23 mouse cellular contexts compared by ENCODE assay signal in the genomic region with DNA sequence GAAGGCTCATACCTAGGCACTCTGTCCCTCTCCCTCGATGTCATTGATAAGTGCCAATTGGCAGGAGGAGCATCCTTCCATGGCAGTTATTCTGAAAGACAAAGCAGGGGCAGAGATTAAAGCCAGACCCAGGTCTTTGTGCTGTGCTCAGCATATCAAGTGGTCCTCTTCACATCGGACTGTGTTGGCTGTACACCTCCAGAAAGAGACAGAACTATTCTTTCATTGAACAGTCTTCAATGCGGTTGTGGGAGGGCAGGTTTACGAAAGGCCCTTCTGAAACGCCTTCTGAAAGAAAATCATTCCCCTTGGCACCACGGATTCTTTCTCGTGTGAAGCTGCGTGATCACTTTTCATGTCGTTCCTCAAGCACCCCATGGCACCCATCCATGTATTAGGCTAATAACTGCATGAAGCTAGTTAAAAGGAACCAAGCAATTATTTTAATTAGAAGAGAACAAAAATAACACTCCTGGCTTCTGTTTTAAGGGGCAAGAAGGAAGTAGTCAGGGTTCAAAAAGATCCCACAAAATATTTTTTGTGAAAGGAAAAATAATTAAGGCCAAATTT. TPM values are rescaled to one million over a fixed set of nuclear protein-coding genes. Genes with fewer than 3 reads are reported as not detected.
DNase-seq lines count a peak whose midpoint lies in the region; ATAC-seq and TF ChIP-seq lines count a peak whose summit lies in the region.
"Had no signal": no experiment of that assay in that cellular context is flagged by ENCODE, and none has a peak within 500 bp of the region (broad histone marks: within the 10 kb centered on the region; RNA-seq: fewer than 3 reads in every experiment).

No protein-coding gene starts in this region.

- peak; percentile 63; the same call in 1 of the 2 replicates for ATAC-seq in forebrain, embryonic 12.5 days (ENCODE audit: low FRiP score)
- no peak for ATAC-seq in limb, embryonic 12.5 days (ENCODE audit: insufficient number of reproducible peaks, insufficient read depth, low FRiP score, low TSS enrichment, low read depth)
- ATAC-seq: intestine, postnatal 0 days had no signal

- TF ChIP-seq POLR2A in brain, embryonic 14.5 days (IDR thresholded peaks at IDR 0.05; ENCODE audit: borderline replicate concordance, extremely low read depth, insufficient read depth, insufficient read length, poor library complexity, severe bottlenecking): no peak

- H3K4me1 ChIP-seq in forebrain, embryonic 12.5 days: peaks cover 6% of the 10 kb centered on the region
- H3K4me1 ChIP-seq in forebrain, embryonic 10.5 days: no peaks in the 10 kb centered on the region; the same call in 1 of the 2 replicates
- peaks cover 8% of the 10 kb centered on the region for H3K4me1 ChIP-seq in limb, embryonic 12.5 days (replicated peaks)
- H3K4me1 ChIP-seq in limb, embryonic 10.5 days: no peaks in the 10 kb centered on the region
- H3K4me1 ChIP-seq: liver, embryonic 15.5 days; lung, embryonic 15.5 days had no signal

- no peak overlapping the region for H3K4me3 ChIP-seq in forebrain, embryonic 12.5 days (replicated peaks)
- no peak overlapping the region for H3K4me3 ChIP-seq in forebrain, embryonic 10.5 days
- H3K4me3 ChIP-seq in limb, embryonic 12.5 days (replicated peaks): no peak overlapping the region
- H3K4me3 ChIP-seq in limb, embryonic 10.5 days: no peak overlapping the region
- H3K4me3 ChIP-seq: heart, adult 2 months; liver, embryonic 15.5 days; lung, embryonic 15.5 days had no signal

- peaks cover 36% of the 10 kb centered on the region for H3K36me3 ChIP-seq in forebrain, embryonic 12.5 days (replicated peaks)
- H3K36me3 ChIP-seq in forebrain, embryonic 10.5 days (replicated peaks): peaks cover 59% of the 10 kb centered on the region
- H3K36me3 ChIP-seq in limb, embryonic 12.5 days: no peaks in the 10 kb centered on the region
- H3K36me3 ChIP-seq in limb, embryonic 10.5 days: no peaks in the 10 kb centered on the region
- H3K36me3 ChIP-seq: liver, embryonic 15.5 days; lung, embryonic 15.5 days had no signal

- DNase-seq in forebrain, embryonic 10.5 days (ENCODE audit: extremely low spot score, low spot score): no peak
- no peak for DNase-seq in limb, embryonic 10.5 days (ENCODE audit: low spot score)
- peak; percentile 94 for DNase-seq in brain, embryonic 14.5 days (ENCODE audit: low read depth)
- DNase-seq in layer of hippocampus, adult 9-11 months: peak; percentile 41
- DNase-seq in testis, postnatal 14 days (ENCODE audit: low spot score): no peak
- no peak for DNase-seq in kidney, postnatal 14 days
- DNase-seq: adrenal gland, postnatal 10 days; cerebellum, adult 9-10 months; gastrocnemius, postnatal 36 days; heart, adult 2 months; heart, postnatal 4 days; kidney, postnatal 36 days; liver; lung, postnatal 36 days; right cerebral cortex, postnatal 14 days; spleen, adult 18-20 months; thymus, postnatal 25 days had no signal

- H3K27me3 ChIP-seq in forebrain, embryonic 12.5 days: no peaks in the 10 kb centered on the region
- H3K27me3 ChIP-seq in forebrain, embryonic 10.5 days (ENCODE audit: poor library complexity, severe bottlenecking): no peaks in the 10 kb centered on the region
- H3K27me3 ChIP-seq in limb, embryonic 12.5 days: no peaks in the 10 kb centered on the region; the same call in 1 of the 2 replicates
- no peaks in the 10 kb centered on the region for H3K27me3 ChIP-seq in limb, embryonic 10.5 days (ENCODE audit: low read depth, poor library complexity, severe bottlenecking)
- H3K27me3 ChIP-seq: liver, embryonic 15.5 days; lung, embryonic 15.5 days had no signal

- no peaks in the 10 kb centered on the region for H3K9me3 ChIP-seq in forebrain, embryonic 12.5 days
- H3K9me3 ChIP-seq in forebrain, embryonic 10.5 days: peaks cover 8% of the 10 kb centered on the region; the same call in 1 of the 2 replicates
- no peaks in the 10 kb centered on the region for H3K9me3 ChIP-seq in limb, embryonic 12.5 days
- H3K9me3 ChIP-seq in limb, embryonic 10.5 days (replicated peaks): no peaks in the 10 kb centered on the region
- H3K9me3 ChIP-seq: liver, embryonic 15.5 days; lung, embryonic 15.5 days had no signal

- H3K4me2 ChIP-seq in forebrain, embryonic 12.5 days: no peak overlapping the region
- no peak overlapping the region for H3K4me2 ChIP-seq in limb, embryonic 12.5 days
- H3K4me2 ChIP-seq: liver, embryonic 15.5 days; lung, embryonic 15.5 days had no signal

- H3K9ac ChIP-seq in forebrain, embryonic 12.5 days: no peak overlapping the region
- H3K9ac ChIP-seq in limb, embryonic 12.5 days (replicated peaks): no peak overlapping the region
- H3K9ac ChIP-seq: liver, embryonic 15.5 days; lung, embryonic 15.5 days had no signal

- peak overlapping the region; percentile 48 for H3K27ac ChIP-seq in forebrain, embryonic 12.5 days
- no peak overlapping the region for H3K27ac ChIP-seq in forebrain, embryonic 10.5 days
- H3K27ac ChIP-seq in limb, embryonic 12.5 days: 0 out of 2 replicates have a peak overlapping the region, but pooled peaks have one; percentile 29
- H3K27ac ChIP-seq in limb, embryonic 10.5 days: no peak overlapping the region
- H3K27ac ChIP-seq: heart, adult 2 months; liver, embryonic 15.5 days; lung, embryonic 15.5 days had no signal

- WGBS in forebrain, embryonic 12.5 days: 77% methylated on average over 9 of the region's 9 CpGs
- 89% methylated on average over 9 of the region's 9 CpGs for WGBS in forebrain, embryonic 10.5 days
- 54% methylated on average over 9 of the region's 9 CpGs for WGBS in limb, embryonic 12.5 days
- WGBS in limb, embryonic 10.5 days: 94% methylated on average over 9 of the region's 9 CpGs

- no peak for TF ChIP-seq CTCF in brain, embryonic 14.5 days (IDR thresholded peaks at IDR 0.05; ENCODE audit: borderline replicate concordance, extremely low read depth, insufficient read depth, insufficient read length)

RNA-seq across cellular contexts. Expression of a gene that starts 47.1 kb away (rescaled TPM):
- polyA plus RNA-seq in forebrain, embryonic 12.5 days (2016; fragmentation: Nextera tagmentation; extraction: Ambion mirVana): 38.2 and 46.0 TPM in 2 replicates
- 13.4 and 14.4 TPM in 2 replicates for polyA plus RNA-seq in forebrain, embryonic 10.5 days (2016; fragmentation: Nextera tagmentation; extraction: Ambion mirVana)
- polyA plus RNA-seq in limb, embryonic 12.5 days (2016; fragmentation: Nextera tagmentation; extraction: Ambion mirVana): 0.50 and 0.93 TPM in 2 replicates
- polyA plus RNA-seq in limb, embryonic 10.5 days (2016; fragmentation: Nextera tagmentation; extraction: Ambion mirVana): 0.11 TPM in 1 of 2 replicates, not detected in the other
- polyA plus RNA-seq in brain, embryonic 14.5 days (2012; rRNA removed): 58.3 and 64.7 TPM in 2 replicates
- polyA plus RNA-seq: heart, adult 2 months; heart, embryonic 16.5 days had no signal

Comparison
In these comparisons a context has a peak if more than half of its experiments do, and no peak if none do; other contexts are left out.
1. H3K27ac ChIP-seq: peak in forebrain, embryonic 12.5 days (single experiment) and limb, embryonic 12.5 days (single experiment); none in forebrain, embryonic 10.5 days (single experiment) and limb, embryonic 10.5 days (single experiment).
2. DNase-seq: peak in brain, embryonic 14.5 days (single experiment) and layer of hippocampus, adult 9-11 months (single experiment); none in forebrain, embryonic 10.5 days (single experiment), limb, embryonic 10.5 days (single experiment), testis, postnatal 14 days (single experiment) and kidney, postnatal 14 days (single experiment).